Mouse (Mus musculus): Measurements from ENCODE around the gene Glt6d1.
"Not testable (repeated sequence)": the region's sequence is repeated elsewhere in the genome, so short reads cannot be mapped to it uniquely, and the experiment has no call there.

Glt6d1 gene

DNA sequence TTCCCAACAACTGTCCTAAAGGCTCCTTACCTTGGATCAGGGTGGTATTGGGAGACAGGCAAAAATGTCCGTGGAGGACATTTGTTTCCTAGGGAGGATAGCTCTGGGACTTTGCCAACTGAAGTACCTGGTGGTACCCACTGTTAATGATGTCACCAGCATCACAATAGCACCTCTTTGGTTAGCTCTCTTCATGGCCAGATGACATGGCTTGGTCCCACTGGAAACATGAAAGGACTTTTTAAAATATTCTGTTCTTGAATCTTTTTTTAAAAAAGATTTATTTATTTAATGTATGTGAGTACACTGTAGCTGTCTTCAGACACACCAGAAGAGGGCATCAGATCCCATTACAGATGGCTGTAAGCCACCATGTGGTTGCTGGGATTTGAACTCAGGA is at the start of gene Glt6d1:
TSS of gene Glt6d1 (minus strand) at position 101 of the 400 bp plus-strand sequence.
- not testable (repeated sequence) for DNase-seq (ENCODE audit: low read depth, low spot score)

DNA sequence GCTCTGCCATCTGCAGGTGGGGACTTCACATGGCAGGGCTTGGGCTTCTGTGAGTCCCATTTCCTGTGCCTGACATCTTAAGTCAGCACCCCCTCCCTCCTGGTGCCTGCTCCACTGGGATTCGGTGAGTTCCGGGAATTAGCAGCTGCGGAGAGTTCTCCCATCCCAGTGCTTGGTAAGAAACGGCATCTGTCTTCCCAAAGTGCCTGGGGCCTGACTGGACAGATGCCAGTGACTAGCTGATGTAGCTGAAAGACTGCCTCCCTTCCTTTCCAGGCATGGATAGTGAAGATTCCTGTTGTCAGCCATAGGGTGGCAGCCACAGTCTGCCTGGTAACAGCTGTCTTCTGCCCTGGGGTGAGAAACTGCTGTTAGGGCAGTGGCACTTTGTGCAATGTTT is 49.8 kb upstream of the Glt6d1 start:
- DNase-seq (ENCODE audit: low read depth, low spot score): no peak

DNA sequence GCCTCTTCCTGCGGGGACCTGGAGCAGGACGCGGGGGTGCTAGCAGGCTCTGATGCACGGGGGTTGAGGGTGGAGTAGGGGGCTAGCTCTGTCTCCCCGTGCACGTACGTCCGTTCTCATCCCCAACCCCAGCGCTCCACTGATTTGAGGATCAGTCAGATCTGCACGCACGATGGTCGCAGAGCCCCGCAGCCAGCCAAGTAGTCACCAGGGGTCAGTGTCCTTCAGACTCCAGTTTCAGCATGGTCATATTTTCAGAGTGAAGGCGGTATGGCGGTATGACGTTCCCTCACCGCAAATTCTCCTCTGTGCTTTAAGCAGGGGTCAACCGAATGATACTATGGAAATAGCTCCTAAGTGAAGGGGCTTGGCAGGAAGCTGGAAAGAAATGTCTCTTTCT is 48.6 kb upstream of the Glt6d1 start:
- DNase-seq (ENCODE audit: low read depth, low spot score): peak; percentile 25

DNA sequence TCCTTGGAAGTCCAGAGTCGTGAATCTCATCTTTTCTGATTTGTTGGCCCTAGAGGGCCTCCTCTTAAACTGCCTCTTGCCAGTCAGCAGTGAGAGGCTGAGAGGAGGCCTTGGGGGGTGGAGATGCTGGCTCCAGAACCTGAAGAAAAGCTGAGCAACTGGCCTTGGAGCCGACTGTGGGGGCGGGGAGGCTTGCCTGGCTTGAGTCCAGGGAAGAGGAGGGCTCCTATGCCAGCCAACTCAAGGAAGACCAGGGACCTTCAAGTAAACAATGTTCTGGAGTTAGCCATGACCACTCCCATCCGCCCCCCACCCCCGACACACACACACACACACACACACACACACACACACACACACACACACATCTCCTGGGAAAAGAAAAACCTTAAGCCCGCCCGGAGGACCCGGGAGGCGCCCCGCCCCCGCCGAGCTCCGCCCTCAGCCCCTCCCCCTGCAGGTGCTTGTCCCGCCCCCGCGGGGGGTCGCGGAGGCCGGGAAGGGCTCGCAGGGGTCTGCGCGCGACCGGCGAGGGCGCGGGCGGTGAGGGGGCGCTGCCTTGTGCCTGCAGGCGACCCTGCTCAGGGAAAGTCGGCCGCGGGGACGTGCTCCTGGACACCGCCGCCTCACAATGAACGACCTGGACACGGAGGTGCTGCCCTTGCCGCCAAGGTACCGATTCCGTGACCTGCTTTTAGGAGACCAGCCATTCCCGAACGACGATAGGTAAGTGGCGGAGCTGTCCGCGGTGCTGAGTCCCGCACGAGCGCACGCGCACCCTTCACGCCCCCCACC is 47.9 kb upstream of the Glt6d1 start, which contains the start of gene Kcnt1:
TSS of gene Kcnt1 (plus strand) at position 398 of the 795 bp plus-strand sequence.
- DNase-seq (ENCODE audit: low read depth, low spot score): peak; percentile 78

DNA sequence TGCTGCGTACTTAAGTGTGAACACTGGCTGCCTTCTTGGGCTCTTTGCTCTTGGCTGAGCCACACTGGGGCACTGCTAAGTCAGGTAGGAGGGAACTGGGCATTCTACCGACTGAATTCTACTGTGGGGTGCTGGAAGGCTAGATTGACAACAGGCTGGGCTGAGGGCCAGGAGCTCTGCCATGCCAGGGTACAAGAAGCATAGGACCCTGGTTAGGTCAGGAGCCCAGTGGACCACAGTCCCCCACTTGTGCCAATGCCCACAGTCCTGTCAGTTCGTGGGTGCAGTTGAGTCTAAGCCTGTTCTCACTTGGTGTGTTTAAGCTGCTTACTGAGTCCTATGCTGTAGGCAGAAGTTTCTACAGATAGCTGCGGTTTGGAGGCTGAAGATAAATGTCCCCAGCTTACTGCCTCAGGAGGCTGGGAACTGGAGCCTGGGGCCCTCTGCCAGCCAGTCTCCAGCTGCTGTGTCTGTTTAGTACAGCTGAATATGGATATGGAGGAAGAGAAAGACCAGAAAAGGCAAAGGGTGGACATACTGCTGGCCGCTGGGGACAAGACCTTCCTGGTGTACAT is 47.1 kb upstream of the Glt6d1 start:
- no peak for DNase-seq (ENCODE audit: low read depth, low spot score)

DNA sequence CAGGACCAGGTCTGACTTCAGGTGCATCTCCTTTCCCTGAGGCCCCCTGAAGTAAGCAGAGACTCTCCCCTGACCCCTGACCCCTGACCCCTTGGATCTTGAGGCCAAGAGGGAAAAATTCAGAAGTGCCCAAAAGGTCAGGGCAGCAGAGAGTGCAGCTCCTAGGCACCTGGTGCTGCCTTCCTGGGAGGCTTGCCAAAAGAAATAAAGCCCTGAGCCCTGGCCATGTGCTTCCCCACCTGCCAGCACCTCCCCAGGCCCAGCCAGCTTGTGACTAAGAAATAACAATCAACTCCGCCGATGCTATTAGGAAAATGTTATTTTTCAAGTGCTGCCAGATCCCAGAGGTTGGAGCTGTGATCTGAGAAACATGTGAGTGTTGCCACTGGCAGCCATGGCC is 46.4 kb upstream of the Glt6d1 start:
- no peak for DNase-seq (ENCODE audit: low read depth, low spot score)

DNA sequence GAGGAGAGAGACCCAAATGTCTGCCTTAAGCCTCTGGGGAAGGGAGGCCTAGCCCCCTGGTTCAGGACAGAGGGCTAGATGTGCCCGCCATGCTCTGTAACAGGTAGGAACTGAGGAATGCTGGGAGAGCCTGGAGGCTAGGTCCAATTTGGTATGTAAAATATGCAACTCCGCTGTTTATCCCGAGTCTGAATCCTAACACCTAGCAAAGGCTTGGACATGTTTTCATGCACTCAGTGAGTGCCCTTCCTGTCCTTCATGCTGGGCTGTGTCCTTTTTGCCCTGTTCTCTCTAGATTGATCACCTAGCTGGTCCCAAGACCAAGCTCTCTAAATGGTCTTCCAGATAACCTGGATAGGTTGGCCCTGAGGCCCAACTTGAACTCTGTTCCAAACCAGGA is 44.2 kb upstream of the Glt6d1 start:
- no peak for DNase-seq (ENCODE audit: low read depth, low spot score)

DNA sequence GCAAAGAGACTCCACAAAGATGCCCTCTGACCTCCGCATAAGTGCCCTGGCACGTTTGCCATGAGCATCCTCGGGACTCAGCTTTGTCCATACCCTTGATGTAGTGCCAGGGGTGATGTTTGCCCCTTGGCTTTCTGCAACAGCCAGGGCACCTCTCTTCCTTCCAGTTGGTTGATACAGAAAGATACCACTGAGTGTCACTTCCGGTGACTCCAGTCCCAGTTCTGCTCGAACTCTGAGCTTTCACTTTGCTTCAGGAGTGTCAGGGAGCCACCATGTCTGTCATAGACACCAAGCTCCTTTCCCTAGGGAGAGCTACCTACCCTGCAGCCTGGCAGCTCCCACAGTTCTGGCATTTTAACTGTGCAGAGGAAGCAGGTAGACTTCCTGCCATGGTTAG is 38.4 kb upstream of the Glt6d1 start:
- DNase-seq (ENCODE audit: low read depth, low spot score): no peak

DNA sequence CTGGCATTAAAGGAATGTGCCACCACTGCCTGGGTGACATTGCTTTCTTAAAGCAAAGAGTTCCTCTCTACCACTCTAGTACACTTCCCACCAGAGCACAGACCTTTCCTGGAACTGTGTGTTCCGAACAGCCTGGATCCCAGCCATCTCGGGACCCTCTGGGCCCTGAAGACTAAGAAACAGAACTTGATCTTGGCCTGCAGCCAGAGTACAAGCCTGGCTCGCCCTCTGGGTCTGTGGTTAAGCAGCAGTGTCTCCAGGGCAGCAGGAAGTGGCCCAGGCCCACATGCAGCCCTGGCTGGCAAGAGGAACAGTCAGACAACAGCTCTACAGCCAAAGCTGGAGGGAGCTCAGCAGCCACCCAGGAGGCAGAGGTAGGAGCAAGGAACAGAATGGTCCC is 37.0 kb upstream of the Glt6d1 start:
- no peak for DNase-seq (ENCODE audit: low read depth, low spot score)

DNA sequence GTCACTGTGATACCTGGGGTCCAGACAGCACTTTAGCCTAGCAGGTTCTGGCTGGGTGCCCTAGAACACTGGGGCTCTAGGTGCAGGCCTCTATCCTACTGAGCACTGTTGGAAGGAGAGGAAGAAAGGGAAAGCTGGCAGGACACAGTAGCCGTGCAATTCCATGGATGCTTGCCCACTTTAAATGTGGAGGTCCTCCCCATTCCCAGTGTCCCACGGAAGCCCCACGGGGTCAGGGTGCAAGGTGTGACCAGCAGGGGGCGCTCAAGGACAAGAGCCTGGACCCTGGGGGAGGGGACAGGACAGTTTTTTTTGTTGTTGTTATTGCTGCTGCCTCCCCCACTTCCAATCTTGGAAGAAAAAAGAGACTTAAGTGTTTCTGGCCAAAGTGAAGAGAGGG is 34.7 kb upstream of the Glt6d1 start:
- peak; percentile 39 for DNase-seq (ENCODE audit: low read depth, low spot score)

DNA sequence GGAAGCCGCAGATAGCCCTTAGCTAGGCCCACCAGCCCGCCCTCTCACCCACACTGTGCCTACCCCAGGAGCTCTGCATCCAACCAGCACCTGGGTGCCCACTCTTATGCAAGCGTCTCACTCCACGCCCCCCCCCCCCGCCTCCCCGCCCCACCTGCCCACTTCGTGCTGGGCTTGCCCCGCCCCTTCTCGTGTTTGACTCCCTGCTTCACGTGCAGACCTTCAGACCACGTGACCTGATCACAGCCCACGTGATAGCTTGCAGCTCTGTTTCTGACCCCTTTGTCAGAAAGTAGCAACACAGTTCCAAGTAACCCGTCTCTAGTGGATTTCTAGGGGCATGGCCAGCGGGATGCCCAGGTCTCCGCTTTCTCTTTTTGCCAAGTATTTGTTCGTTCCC is 31.6 kb upstream of the Glt6d1 start, which contains the start of gene Sohlh1:
TSS of gene Sohlh1 (minus strand) at position 23 of the 400 bp plus-strand sequence.
- DNase-seq (ENCODE audit: low read depth, low spot score): peak; percentile 16

DNA sequence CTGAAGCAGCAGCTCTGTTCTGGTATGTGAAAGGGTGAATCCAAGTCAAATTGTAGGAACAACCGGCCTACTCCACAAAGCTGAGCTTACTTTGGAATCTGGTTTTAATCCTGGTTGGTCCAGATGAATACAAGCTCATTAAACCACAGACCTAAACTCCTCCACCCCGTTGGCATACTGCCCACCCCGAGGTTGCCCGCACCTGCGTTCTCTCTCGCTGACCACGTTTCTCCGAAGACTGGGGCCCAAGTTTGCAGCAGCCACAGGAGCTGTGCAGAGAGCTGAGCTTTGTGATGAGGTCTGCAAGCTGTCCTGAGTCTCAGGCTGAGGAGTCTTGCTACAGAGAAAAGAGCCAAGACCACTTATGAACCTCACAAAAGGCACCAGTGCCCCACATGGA is 30.9 kb upstream of the Glt6d1 start:
- DNase-seq (ENCODE audit: low read depth, low spot score): no peak

DNA sequence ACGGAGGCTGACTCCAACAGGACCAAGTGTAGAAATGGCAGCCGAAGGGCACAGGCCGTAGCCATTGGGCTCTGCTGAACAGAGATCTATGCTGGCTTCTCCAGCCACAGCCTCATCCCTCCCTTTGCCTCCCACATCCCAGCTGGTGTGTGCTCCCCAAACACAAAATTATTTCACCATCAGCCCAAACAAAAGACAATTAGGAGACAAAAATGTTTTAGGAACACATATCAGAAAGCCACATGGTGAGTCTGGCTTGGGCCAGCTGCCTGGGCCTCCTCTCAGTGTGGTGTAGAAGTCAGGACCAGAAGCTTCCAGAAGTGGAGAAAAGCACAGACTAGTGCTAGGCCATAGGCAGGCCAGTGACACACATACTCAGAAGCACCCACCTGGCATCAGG is 28.4 kb upstream of the Glt6d1 start:
- no peak for DNase-seq (ENCODE audit: low read depth, low spot score)

DNA sequence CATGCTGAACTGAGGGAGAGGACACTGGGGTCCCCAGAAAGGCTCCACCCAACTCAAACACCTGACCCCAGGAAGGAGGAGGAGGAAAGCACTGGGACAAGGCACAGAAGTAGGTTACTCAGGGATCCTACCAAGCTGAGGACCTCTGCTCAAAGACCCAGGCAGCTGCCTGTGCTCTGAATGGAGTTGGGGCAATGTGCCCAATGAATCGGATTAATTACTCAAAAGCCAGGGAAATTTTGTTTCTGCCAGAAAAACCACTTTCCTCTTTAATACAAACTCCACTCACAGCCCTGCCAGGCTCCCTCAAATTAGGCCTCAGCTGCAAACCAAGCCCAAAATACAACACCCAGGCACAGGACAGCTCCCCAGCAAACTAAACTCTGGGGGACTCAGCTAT is 27.1 kb upstream of the Glt6d1 start:
- DNase-seq (ENCODE audit: low read depth, low spot score): no peak

DNA sequence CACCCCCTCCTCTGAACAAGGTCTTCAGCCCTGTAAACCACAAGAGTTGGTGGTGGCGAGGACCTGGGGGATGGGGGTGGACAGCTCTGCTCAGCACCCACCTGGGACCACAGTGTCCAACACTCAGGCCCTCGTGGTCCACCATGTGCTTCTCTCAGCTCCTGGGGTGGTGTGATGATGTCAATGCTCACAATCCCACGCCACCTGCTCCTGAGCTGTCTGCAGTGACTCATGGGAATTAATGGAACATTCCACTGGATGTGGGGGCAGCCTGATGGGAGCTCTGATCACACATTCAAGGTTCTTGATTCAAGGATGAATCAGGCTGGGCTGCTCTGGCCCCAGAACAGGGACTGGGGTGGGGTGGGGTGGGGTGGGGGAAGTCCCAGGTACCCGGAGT is 26.5 kb upstream of the Glt6d1 start:
- DNase-seq (ENCODE audit: low read depth, low spot score): no peak

DNA sequence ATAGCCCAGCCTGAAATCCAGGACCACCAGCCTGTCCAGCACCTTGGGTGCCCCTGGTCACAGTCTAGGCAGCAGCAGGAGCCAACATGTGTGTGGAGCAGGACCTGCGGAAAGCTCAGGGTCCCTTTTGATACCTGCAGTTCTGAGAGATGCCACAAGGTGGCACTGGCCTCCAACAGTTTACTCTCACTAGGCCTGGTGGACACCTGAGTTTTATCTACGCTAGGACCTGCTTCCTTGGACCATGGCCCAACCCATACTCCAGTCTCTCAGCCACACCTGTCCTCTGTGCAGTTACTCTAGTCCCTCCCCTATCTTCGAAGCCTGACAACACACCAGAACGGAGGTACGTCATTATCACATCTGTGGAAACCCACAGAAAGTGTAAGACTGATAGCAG is 20.6 kb upstream of the Glt6d1 start:
- peak; percentile 71 for DNase-seq (ENCODE audit: low read depth, low spot score)

DNA sequence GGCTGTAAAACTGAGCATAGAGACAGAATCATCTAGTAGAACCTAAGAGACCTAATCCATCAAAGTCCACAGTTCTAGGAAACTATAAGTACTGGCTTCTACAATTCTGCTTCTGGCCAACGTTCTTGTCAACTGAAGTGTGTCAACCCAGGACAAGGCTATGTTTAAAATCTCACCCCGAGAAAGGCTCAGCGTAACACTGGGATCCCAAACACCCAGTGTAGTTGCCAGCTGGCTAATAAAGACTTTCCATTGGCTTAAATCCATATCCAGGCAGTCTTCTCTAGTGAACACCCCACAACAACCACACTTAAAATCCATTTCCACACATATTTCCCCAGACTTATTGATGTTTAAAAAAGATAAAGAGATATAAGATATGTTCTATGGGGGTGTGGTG is 15.1 kb upstream of the Glt6d1 start:
- no peak for DNase-seq (ENCODE audit: low read depth, low spot score)

DNA sequence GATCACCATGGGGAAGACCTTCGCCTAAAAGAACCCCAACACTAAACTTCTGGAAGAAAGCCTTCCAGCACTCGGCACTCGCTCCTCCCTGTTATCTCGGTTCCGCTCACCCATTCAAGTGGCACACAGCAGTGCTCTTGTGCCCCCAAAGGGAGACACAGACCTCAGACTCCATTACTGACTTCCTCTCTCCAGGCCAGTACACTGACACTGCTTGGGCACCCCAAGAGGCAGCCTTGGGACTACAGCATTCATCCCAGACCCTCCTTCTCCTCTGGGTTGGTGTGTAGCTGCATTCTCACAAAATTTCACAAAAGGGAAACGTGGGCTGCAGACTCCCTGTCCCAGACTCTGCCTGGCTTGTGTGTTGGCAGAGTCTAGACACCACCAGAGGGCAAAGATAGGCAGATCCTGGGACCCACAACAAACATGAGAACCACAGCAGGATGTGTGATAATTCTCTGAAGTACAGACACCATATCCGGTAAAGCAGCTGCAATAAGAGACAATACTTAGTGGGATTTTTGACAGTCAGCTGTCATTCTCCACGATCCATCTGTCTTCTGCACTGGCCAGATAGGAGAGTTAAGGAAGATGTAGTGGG is 12.8 kb upstream of the Glt6d1 start:
- DNase-seq (ENCODE audit: low read depth, low spot score): no peak

DNA sequence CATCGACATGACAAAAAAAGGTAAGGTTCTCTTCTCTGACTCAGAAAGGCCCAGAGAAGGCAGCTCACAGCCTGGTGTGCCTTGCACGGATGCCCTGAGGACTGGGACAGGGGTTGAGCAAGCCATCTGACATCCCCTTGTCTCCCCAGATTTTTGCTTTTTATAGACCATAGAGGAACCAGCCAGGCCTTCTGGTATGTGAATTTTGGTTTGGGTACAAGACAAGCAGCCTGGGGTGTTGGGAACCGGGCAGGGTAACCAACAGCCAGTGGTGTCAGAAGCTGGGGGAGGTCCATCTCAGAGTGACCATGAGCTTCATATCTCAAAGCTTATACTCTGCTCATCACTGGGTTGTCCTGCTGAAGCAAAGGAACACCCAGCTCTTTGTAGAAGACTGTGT is 9.1 kb upstream of the Glt6d1 start:
- no peak for DNase-seq (ENCODE audit: low read depth, low spot score)

DNA sequence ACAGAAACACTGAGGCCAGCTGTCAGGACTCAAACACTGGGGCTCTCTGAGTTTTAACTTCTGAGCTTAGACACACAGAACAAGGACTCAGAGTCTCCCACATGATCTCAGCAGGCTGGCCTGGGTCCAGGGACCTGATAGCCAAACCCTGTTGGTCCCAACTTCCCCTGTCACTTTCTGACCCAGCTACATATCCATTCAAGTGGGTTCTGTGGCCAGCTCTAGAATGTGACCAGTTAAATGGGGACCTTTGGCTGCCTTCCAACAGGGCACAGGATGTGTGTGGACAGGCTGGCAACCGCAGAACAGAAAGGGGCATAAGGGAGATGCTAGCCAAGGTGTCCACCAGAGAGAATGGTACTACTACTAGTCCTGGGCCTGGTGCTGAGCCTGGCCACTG is 7.2 kb upstream of the Glt6d1 start, which contains the start of gene Lcn9:
TSS of gene Lcn9 (plus strand) at position 348 of the 400 bp plus-strand sequence.
- DNase-seq (ENCODE audit: low read depth, low spot score): no peak

DNA sequence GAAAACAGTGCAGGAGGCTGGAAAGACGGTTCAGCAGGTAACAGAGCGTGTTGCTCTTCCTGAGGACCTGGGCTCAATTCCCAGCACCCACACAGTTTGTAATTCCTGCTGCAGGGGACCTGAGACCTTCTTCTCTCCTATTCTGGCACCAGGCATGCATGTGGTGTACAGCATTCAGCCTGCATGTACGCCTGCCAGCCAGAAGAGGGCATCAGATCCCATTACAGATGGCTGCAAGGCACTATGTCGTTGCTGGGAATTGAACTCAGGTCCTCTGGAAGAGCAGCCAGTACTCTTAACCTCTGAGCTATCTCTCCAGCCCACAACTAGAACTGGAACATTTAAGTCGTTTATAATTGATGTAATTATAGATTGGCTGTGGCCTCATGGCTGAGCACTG is 2.3 kb downstream of the Glt6d1 start:
- DNase-seq (ENCODE audit: low read depth, low spot score): peak; percentile 46

DNA sequence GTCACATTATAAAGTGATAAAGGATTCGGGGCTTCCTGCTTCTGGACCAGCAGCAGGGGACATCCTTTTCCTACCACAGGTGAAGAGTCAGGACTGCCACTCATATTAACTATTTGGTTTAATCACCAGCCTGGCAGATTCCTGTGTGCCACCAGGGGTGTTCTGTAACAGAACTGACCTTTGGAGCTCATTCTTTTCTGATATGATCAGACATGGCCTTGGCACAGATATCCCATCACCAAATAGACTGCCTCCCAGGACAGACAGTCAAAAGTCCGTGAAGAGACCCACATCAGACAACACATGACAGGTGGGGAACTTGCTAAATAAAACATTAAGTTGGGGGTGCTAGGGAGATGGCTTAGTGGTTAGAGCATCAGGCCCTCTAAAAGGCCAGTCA is 3.9 kb downstream of the Glt6d1 start:
- DNase-seq (ENCODE audit: low read depth, low spot score): no peak

DNA sequence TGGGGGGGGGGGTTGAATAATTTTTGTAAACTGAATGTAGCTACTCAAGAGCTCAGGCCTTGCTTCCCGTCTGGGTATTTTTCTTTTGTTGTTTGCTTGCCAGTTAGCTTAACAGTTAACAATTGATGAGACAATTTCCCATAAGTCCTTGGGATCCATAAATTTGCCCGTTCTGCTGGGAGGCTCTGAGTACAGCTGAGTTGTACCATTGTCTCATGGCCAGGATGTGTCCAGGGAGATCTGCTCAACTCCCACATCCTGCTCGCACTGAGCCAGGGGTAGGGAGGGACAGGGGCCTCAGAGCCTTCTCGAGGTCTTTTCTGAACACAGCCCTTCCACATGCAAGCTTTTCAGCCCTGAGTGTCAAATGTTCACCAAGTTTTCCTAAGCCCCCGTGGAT is 17.6 kb downstream of the Glt6d1 start:
- DNase-seq (ENCODE audit: low read depth, low spot score): no peak

Measured in R1 (cell line).